Mouse (Mus musculus): ENCODE data around the gene Srgap2.

DNA sequence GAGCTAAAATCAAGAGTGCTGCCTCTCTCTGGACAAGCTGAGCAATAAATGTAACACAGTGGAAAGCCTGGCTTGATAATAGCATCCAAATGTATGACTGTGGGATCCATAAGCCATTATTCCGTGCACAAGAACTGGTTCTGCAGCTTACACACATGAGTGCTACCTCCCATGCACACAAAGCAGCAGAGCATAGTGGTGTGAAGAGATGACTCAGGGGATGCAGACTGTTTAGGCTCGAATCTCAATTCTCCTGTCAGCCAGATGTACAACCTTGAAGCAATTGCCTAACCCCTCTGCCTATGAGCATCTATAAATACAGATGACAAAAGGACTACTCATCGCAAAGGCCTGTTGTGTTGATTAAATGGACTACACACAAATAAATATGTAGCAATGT lies 126.3 kb downstream of the Srgap2 start:
- TF ChIP-seq CTCF (IDR thresholded peaks at IDR 0.05; ENCODE audit: low read depth) (no peak), EP300 (IDR thresholded peaks at IDR 0.05; ENCODE audit: low read depth) (no peak)

Measured in liver, postnatal 0 days (tissue).